Comparison of ENCODE assay signal across 13 mouse cellular contexts in genomic region chr12:53125286-53125685, GRCm38 (mm10).
A peak's percentile ranks its signal among the peaks of the same experiment; 100 is the strongest.
DNase-seq lines count a peak whose midpoint lies in the region; ATAC-seq lines count a peak whose summit lies in the region.
"Had no signal": no experiment of that assay in that cellular context is flagged by ENCODE, and none has a peak within 500 bp of the region (broad histone marks: within the 10 kb centered on the region; RNA-seq: fewer than 3 reads in every experiment).

No protein-coding gene starts in this region.

- no peaks in the 10 kb centered on the region for H3K9me3 ChIP-seq in limb, embryonic 11.5 days (ENCODE audit: control insufficient read depth, low read length)
- H3K9me3 ChIP-seq in limb, embryonic 10.5 days (replicated peaks), result no peaks in the 10 kb centered on the region
- H3K9me3 ChIP-seq in forebrain, embryonic 16.5 days (ENCODE audit: control insufficient read depth, low read length), result peaks cover 3% of the 10 kb centered on the region; the same call in 1 of the 2 replicates
- no peaks in the 10 kb centered on the region for H3K9me3 ChIP-seq in hindbrain, embryonic 15.5 days
- no peaks in the 10 kb centered on the region for H3K9me3 ChIP-seq in neural tube, embryonic 15.5 days (replicated peaks)
- H3K9me3 ChIP-seq: liver, embryonic 13.5 days had no signal

- no peaks in the 10 kb centered on the region; the same call in 1 of the 2 replicates for H3K4me1 ChIP-seq in limb, embryonic 11.5 days (ENCODE audit: control insufficient read depth, insufficient read depth, low read length)
- peaks cover 14% of the 10 kb centered on the region for H3K4me1 ChIP-seq in limb, embryonic 10.5 days
- H3K4me1 ChIP-seq in forebrain, embryonic 16.5 days (replicated peaks; ENCODE audit: control insufficient read depth, insufficient read depth, low read length), result peaks cover 20% of the 10 kb centered on the region
- peaks cover 23% of the 10 kb centered on the region for H3K4me1 ChIP-seq in hindbrain, embryonic 15.5 days (replicated peaks)
- peaks cover 22% of the 10 kb centered on the region for H3K4me1 ChIP-seq in neural tube, embryonic 15.5 days
- H3K4me1 ChIP-seq: liver, embryonic 13.5 days had no signal

- H3K36me3 ChIP-seq in limb, embryonic 11.5 days (ENCODE audit: control insufficient read depth, insufficient read depth, low read length), result no peaks in the 10 kb centered on the region
- H3K36me3 ChIP-seq in limb, embryonic 10.5 days, result no peaks in the 10 kb centered on the region
- no peaks in the 10 kb centered on the region for H3K36me3 ChIP-seq in forebrain, embryonic 16.5 days (ENCODE audit: control insufficient read depth, insufficient read depth)
- H3K36me3 ChIP-seq in hindbrain, embryonic 15.5 days, result no peaks in the 10 kb centered on the region
- H3K36me3 ChIP-seq in neural tube, embryonic 15.5 days, result no peaks in the 10 kb centered on the region
- H3K36me3 ChIP-seq: liver, embryonic 13.5 days had no signal

- no peak overlapping the region for H3K9ac ChIP-seq in limb, embryonic 11.5 days (ENCODE audit: low read length)
- H3K9ac ChIP-seq in forebrain, embryonic 16.5 days (replicated peaks; ENCODE audit: low read depth, low read length), result no peak overlapping the region
- no peak overlapping the region for H3K9ac ChIP-seq in hindbrain, embryonic 15.5 days
- no peak overlapping the region for H3K9ac ChIP-seq in neural tube, embryonic 15.5 days (replicated peaks)
- H3K9ac ChIP-seq: liver, embryonic 13.5 days had no signal

- H3K4me3 ChIP-seq in limb, embryonic 11.5 days (ENCODE audit: low read depth, low read length), result no peak overlapping the region
- H3K4me3 ChIP-seq in limb, embryonic 10.5 days, result no peak overlapping the region
- H3K4me3 ChIP-seq in forebrain, embryonic 16.5 days (replicated peaks; ENCODE audit: low read length), result no peak overlapping the region
- H3K4me3 ChIP-seq in hindbrain, embryonic 15.5 days, result no peak overlapping the region
- no peak overlapping the region for H3K4me3 ChIP-seq in neural tube, embryonic 15.5 days (replicated peaks)
- H3K4me3 ChIP-seq: liver, embryonic 13.5 days had no signal

- H3K27me3 ChIP-seq in limb, embryonic 11.5 days (ENCODE audit: control insufficient read depth, insufficient read depth, low read length), result no peaks in the 10 kb centered on the region
- H3K27me3 ChIP-seq in limb, embryonic 10.5 days (ENCODE audit: low read depth, poor library complexity, severe bottlenecking), result no peaks in the 10 kb centered on the region
- no peaks in the 10 kb centered on the region for H3K27me3 ChIP-seq in forebrain, embryonic 16.5 days (replicated peaks; ENCODE audit: control insufficient read depth, insufficient read depth, low read length)
- H3K27me3 ChIP-seq in hindbrain, embryonic 15.5 days, result no peaks in the 10 kb centered on the region
- no peaks in the 10 kb centered on the region for H3K27me3 ChIP-seq in neural tube, embryonic 15.5 days (replicated peaks)
- H3K27me3 ChIP-seq: liver, embryonic 13.5 days had no signal

- peak; percentile 41 for DNase-seq in limb, embryonic 11.5 days (ENCODE audit: low spot score)
- no peak for DNase-seq in limb, embryonic 10.5 days (ENCODE audit: low spot score)
- no peak for DNase-seq in urinary bladder, postnatal 4 days (ENCODE audit: low spot score in 2 of 2)
- DNase-seq in adipocyte (ENCODE audit: low spot score), result no peak
- DNase-seq: adrenal gland, postnatal 10 days; cerebellum, adult 9-10 months; kidney, adult 11 months; kidney, postnatal 14 days; liver, embryonic 13.5 days had no signal

- WGBS in limb, embryonic 11.5 days, result 41% methylated on average over 4 of the region's 4 CpGs
- 65% methylated on average over 4 of the region's 4 CpGs for WGBS in limb, embryonic 10.5 days
- WGBS in forebrain, embryonic 16.5 days, result 19% methylated on average over 4 of the region's 4 CpGs
- 57% methylated on average over 4 of the region's 4 CpGs for WGBS in hindbrain, embryonic 15.5 days
- WGBS in neural tube, embryonic 15.5 days, result 52% methylated on average over 4 of the region's 4 CpGs

- H3K4me2 ChIP-seq in limb, embryonic 11.5 days (ENCODE audit: low read depth, severe bottlenecking), result no peak overlapping the region
- H3K4me2 ChIP-seq in forebrain, embryonic 16.5 days (ENCODE audit: low read length), result no peak overlapping the region
- H3K4me2 ChIP-seq in hindbrain, embryonic 15.5 days, result no peak overlapping the region
- no peak overlapping the region for H3K4me2 ChIP-seq in neural tube, embryonic 15.5 days
- H3K4me2 ChIP-seq: liver, embryonic 13.5 days had no signal

- ATAC-seq in limb, embryonic 11.5 days (ENCODE audit: insufficient number of reproducible peaks, low FRiP score, low TSS enrichment, low read depth), result no peak
- no peak for ATAC-seq in forebrain, embryonic 16.5 days
- peak; percentile 57; the same call in 1 of the 2 replicates for ATAC-seq in hindbrain, embryonic 15.5 days (ENCODE audit: low FRiP score, low read depth)
- ATAC-seq in neural tube, embryonic 15.5 days (ENCODE audit: low FRiP score), result 0 out of 2 replicates have a peak, but pooled peaks have one; percentile 59
- ATAC-seq: CD4-positive, CD25-positive, alpha-beta regulatory T cell, adult 4 months had no signal

- no peak overlapping the region for H3K27ac ChIP-seq in limb, embryonic 11.5 days (replicated peaks; ENCODE audit: low read depth, low read length)
- no peak overlapping the region for H3K27ac ChIP-seq in limb, embryonic 10.5 days
- peak overlapping the region; percentile 37; the same call in 1 of the 2 replicates for H3K27ac ChIP-seq in forebrain, embryonic 16.5 days (ENCODE audit: low read length)
- H3K27ac ChIP-seq in hindbrain, embryonic 15.5 days (replicated peaks), result peak overlapping the region; percentile 77
- peak overlapping the region; percentile 74 for H3K27ac ChIP-seq in neural tube, embryonic 15.5 days (replicated peaks)
- H3K27ac ChIP-seq: liver, embryonic 13.5 days had no signal

Comparison
In these comparisons a context has a peak if more than half of its experiments do, and no peak if none do; other contexts are left out.
1. ATAC-seq: peak in hindbrain, embryonic 15.5 days (single experiment) and neural tube, embryonic 15.5 days (single experiment); none in limb, embryonic 11.5 days (single experiment) and forebrain, embryonic 16.5 days (single experiment).
2. H3K27ac ChIP-seq: peak in forebrain, embryonic 16.5 days (single experiment), hindbrain, embryonic 15.5 days (single experiment) and neural tube, embryonic 15.5 days (single experiment); none in limb, embryonic 11.5 days (single experiment) and limb, embryonic 10.5 days (single experiment).